Mouse (Mus musculus): ENCODE measurements around the gene Tdpoz1.
"Not testable (repeated sequence)": the region's sequence is repeated elsewhere in the genome, so short reads cannot be mapped to it uniquely, and the experiment has no call there.

GRCm38 (mm10) chr3:93670805-93671503 lies 5.2 kb downstream of the Tdpoz1 start:
- TF ChIP-seq POLR2A (IDR thresholded peaks at IDR 0.05; ENCODE audit: control insufficient read depth, low read depth, low read length); CTCF (IDR thresholded peaks at IDR 0.05; ENCODE audit: control insufficient read depth, insufficient read depth, insufficient replicate concordance, low read depth, low read length): not testable (repeated sequence)

All from testis, adult 2 months (tissue).